Mouse (Mus musculus) neural tube, embryonic 11.5 days (tissue): ENCODE data around the gene Tmem247. TPM values are rescaled to one million over a fixed set of nuclear protein-coding genes. Genes with fewer than 3 reads are reported as not detected.

Experiments used
- ATAC-seq: fragments of 200-750 bp; cut with Nextera tagmentation; 2 replicates; pipeline ENCODE4 v1.8.0; 2017; ENCODE audit warnings: moderate number of reproducible peaks, mild to moderate bottlenecking, moderate TSS enrichment, moderate library complexity; ENCODE audit not compliant: insufficient read depth, low FRiP score, low TSS enrichment
- DNase-seq: peaks from one replicate; pipeline ENCODE4 v3.0.0-alpha.2; 2015; ENCODE audit warnings: low spot score
- H3K27ac ChIP-seq: fragments of 300-500 bp; sonication (generic); 2 replicates; pipeline ENCODE4 v1.5.1; 2014; ENCODE audit warnings: low read depth, mild to moderate bottlenecking, low read length
- H3K27me3 ChIP-seq: fragments of 300-500 bp; sonication (generic); 2 replicates; pipeline ENCODE4 v1.6.1; 2014; ENCODE audit warnings: mild to moderate bottlenecking, low read length, mixed read lengths; ENCODE audit not compliant: control insufficient read depth, insufficient read depth
- H3K36me3 ChIP-seq: fragments of 300-500 bp; sonication (generic); 2 replicates; pipeline ENCODE4 v1.6.1; 2014; ENCODE audit warnings: mild to moderate bottlenecking, low read length, moderate library complexity, mixed read lengths; ENCODE audit not compliant: control insufficient read depth, insufficient read depth
- H3K4me1 ChIP-seq: fragments of 300-500 bp; sonication (generic); 2 replicates; pipeline ENCODE4 v1.6.1; 2014; ENCODE audit warnings: low read length, mixed read lengths; ENCODE audit not compliant: control insufficient read depth, insufficient read depth
- H3K4me2 ChIP-seq: fragments of 300-500 bp; sonication (generic); 2 replicates; pipeline ENCODE4 v1.6.1; 2014; ENCODE audit warnings: low read depth, mild to moderate bottlenecking, moderate library complexity
- H3K4me3 ChIP-seq: fragments of 300-500 bp; sonication (generic); 2 replicates; pipeline ENCODE4 v1.5.1; 2014; ENCODE audit warnings: low read depth, low read length
- H3K9ac ChIP-seq: fragments of 300-500 bp; sonication (generic); 2 replicates; pipeline ENCODE4 v1.6.1; 2014; ENCODE audit warnings: mild to moderate bottlenecking, low read length
- H3K9me3 ChIP-seq: fragments of 300-500 bp; sonication (generic); 2 replicates; pipeline ENCODE4 v1.6.1; 2016; ENCODE audit warnings: low read length; ENCODE audit not compliant: control insufficient read depth
- WGBS: fragments of 180-500 bp; shearing (Covaris S2); extraction: QIAGEN DNeasy Blood & Tissue Kit; methylation state at CpG from one replicate; pipeline ENCODE4 v1.1.7; 2014; 5-methylcytosine and 5-hydroxymethylcytosine counted together
- polyA plus RNA-seq: library from polyadenylated mRNA; unstranded; fragments of >200 nt; fragmentation: Nextera tagmentation; extraction: Ambion mirVana; gene quantifications from 2 replicates; pipeline ENCODE4 v1.2.1, GENCODE M21; 2014

The Tmem247 gene
- not detected in 2 replicates for polyA plus RNA-seq

GRCm38 (mm10) chr17:86917048-86917447 lies at the start of gene Tmem247:
TSS of gene Tmem247 (plus strand) at chr17:86917348.
- WGBS, result 90% methylated on average over 10 of the region's 10 CpGs
- H3K27me3 ChIP-seq, result no peaks in the 10 kb centered on the region
- no peak within 1 kb of the TSS for H3K9ac ChIP-seq
- DNase-seq (no peak), ATAC-seq (no peak)
- no peaks in the 10 kb centered on the region for H3K36me3 ChIP-seq
- H3K4me3 ChIP-seq, result no peak within 1 kb of the TSS
- H3K4me2 ChIP-seq, result no peak within 1 kb of the TSS
- no peaks in the 10 kb centered on the region for H3K9me3 ChIP-seq
- H3K4me1 ChIP-seq, result no peaks in the 10 kb centered on the region
- no peak within 1 kb of the TSS for H3K27ac ChIP-seq

- Histone ChIP-seq H3K4me1 (no peaks in the 10 kb centered on the region), H3K9ac (no peak overlapping the region), H3K9me3 (no peaks in the 10 kb centered on the region), H3K36me3 (no peaks in the 10 kb centered on the region), H3K27ac (no peak overlapping the region), H3K4me3 (no peak overlapping the region), H3K4me2 (no peak overlapping the region), H3K27me3 (no peaks in the 10 kb centered on the region)
- ATAC-seq (no peak), DNase-seq (no peak)
- 85% methylated on average over 8 of the region's 8 CpGs for WGBS
Measured at GRCm38 (mm10) chr17:86870586-86870985, 46.6 kb upstream of the Tmem247 start.

- ATAC-seq, result no peak
- no peak overlapping the region for H3K27ac ChIP-seq
- WGBS, result 85% methylated on average over 6 of the region's 6 CpGs
- no peaks in the 10 kb centered on the region for H3K4me1 ChIP-seq
- H3K4me2 ChIP-seq, result no peak overlapping the region
- DNase-seq, result no peak
- H3K36me3 ChIP-seq, result no peaks in the 10 kb centered on the region
- H3K9ac ChIP-seq, result no peak overlapping the region
- no peaks in the 10 kb centered on the region for H3K9me3 ChIP-seq
- no peaks in the 10 kb centered on the region for H3K27me3 ChIP-seq
- H3K4me3 ChIP-seq, result no peak overlapping the region
Measured at GRCm38 (mm10) chr17:86872643-86873042, 44.5 kb upstream of the Tmem247 start.

- Histone ChIP-seq H3K36me3 (no peaks in the 10 kb centered on the region), H3K27ac (no peak overlapping the region), H3K4me1 (no peaks in the 10 kb centered on the region), H3K9me3 (no peaks in the 10 kb centered on the region), H3K27me3 (no peaks in the 10 kb centered on the region), H3K4me3 (no peak overlapping the region), H3K9ac (no peak overlapping the region), H3K4me2 (no peak overlapping the region)
- DNase-seq, result no peak
- no peak for ATAC-seq
- 88% methylated on average over 9 of the region's 9 CpGs for WGBS
Measured at GRCm38 (mm10) chr17:86876940-86877339, 40.2 kb upstream of the Tmem247 start.

GRCm38 (mm10) chr17:86877747-86878146 lies 39.4 kb upstream of the Tmem247 start:
- ATAC-seq (no peak), DNase-seq (no peak)
- no peaks in the 10 kb centered on the region for H3K9me3 ChIP-seq
- no peak overlapping the region for H3K27ac ChIP-seq
- WGBS, result 86% methylated on average over 2 of the region's 2 CpGs
- no peak overlapping the region for H3K4me3 ChIP-seq
- H3K4me1 ChIP-seq, result no peaks in the 10 kb centered on the region
- no peak overlapping the region for H3K9ac ChIP-seq
- H3K27me3 ChIP-seq, result no peaks in the 10 kb centered on the region
- H3K36me3 ChIP-seq, result no peaks in the 10 kb centered on the region
- no peak overlapping the region for H3K4me2 ChIP-seq

- ATAC-seq, result no peak
- Histone ChIP-seq H3K9ac (no peak overlapping the region), H3K27ac (no peak overlapping the region), H3K4me2 (no peak overlapping the region), H3K9me3 (no peaks in the 10 kb centered on the region), H3K4me1 (no peaks in the 10 kb centered on the region), H3K36me3 (no peaks in the 10 kb centered on the region), H3K4me3 (no peak overlapping the region), H3K27me3 (no peaks in the 10 kb centered on the region)
- DNase-seq, result no peak
- 76% methylated on average over 10 of the region's 10 CpGs for WGBS
Measured at GRCm38 (mm10) chr17:86880056-86880455, 37.1 kb upstream of the Tmem247 start.

GRCm38 (mm10) chr17:86880461-86881044 lies 36.6 kb upstream of the Tmem247 start:
- no peaks in the 10 kb centered on the region for H3K27me3 ChIP-seq
- no peak overlapping the region for H3K4me3 ChIP-seq
- ATAC-seq (no peak), DNase-seq (no peak)
- WGBS, result 92% methylated on average over 4 of the region's 4 CpGs
- H3K9me3 ChIP-seq, result no peaks in the 10 kb centered on the region
- no peaks in the 10 kb centered on the region for H3K36me3 ChIP-seq
- H3K4me1 ChIP-seq, result no peaks in the 10 kb centered on the region
- H3K4me2 ChIP-seq, result no peak overlapping the region
- H3K27ac ChIP-seq, result no peak overlapping the region
- H3K9ac ChIP-seq, result no peak overlapping the region

GRCm38 (mm10) chr17:86895191-86895590 lies 22.0 kb upstream of the Tmem247 start:
- Histone ChIP-seq H3K9me3 (no peaks in the 10 kb centered on the region), H3K4me2 (no peak overlapping the region), H3K4me1 (no peaks in the 10 kb centered on the region), H3K9ac (no peak overlapping the region), H3K36me3 (no peaks in the 10 kb centered on the region), H3K27ac (no peak overlapping the region), H3K4me3 (no peak overlapping the region), H3K27me3 (no peaks in the 10 kb centered on the region)
- no peak for DNase-seq
- 90% methylated on average over 4 of the region's 4 CpGs for WGBS
- no peak for ATAC-seq

- no peak for ATAC-seq
Measured at GRCm38 (mm10) chr17:86897486-86898165, 19.5 kb upstream of the Tmem247 start.

More at GRCm38 (mm10) chr17:86897486-86898165, 19.5 kb upstream of the Tmem247 start:
- Histone ChIP-seq H3K27me3 (no peaks in the 10 kb centered on the region), H3K4me3 (no peak overlapping the region), H3K4me2 (no peak overlapping the region), H3K27ac (no peak overlapping the region), H3K9me3 (no peaks in the 10 kb centered on the region), H3K9ac (no peak overlapping the region), H3K36me3 (no peaks in the 10 kb centered on the region), H3K4me1 (no peaks in the 10 kb centered on the region)
- DNase-seq, result no peak
- WGBS, result 88% methylated on average over 6 of the region's 6 CpGs
